Mouse (Mus musculus) midbrain, embryonic 12.5 days (tissue): Measurements from ENCODE around the gene Olfr545. TPM values are rescaled to one million over a fixed set of nuclear protein-coding genes. Genes with fewer than 3 reads are reported as not detected.
A peak's percentile ranks its signal among the peaks of the same experiment; 100 is the strongest.
"Not testable (repeated sequence)": the region's sequence is repeated elsewhere in the genome, so short reads cannot be mapped to it uniquely, and the experiment has no call there.

Source experiments
- ATAC-seq: fragments of 200-750 bp; cut with Nextera tagmentation; 2 replicates; pipeline ENCODE4 v1.8.0; 2017; ENCODE audit warnings: low read depth, moderate TSS enrichment, moderate library complexity; ENCODE audit not compliant: low FRiP score
- H3K27ac ChIP-seq: fragments of 300-500 bp; sonication (generic); replicated peaks from 2 replicates; pipeline ENCODE4 v1.5.1; 2016; ENCODE audit warnings: mild to moderate bottlenecking
- H3K27me3 ChIP-seq: fragments of 300-500 bp; sonication (generic); 2 replicates; pipeline ENCODE4 v1.6.1; 2016; ENCODE audit warnings: mild to moderate bottlenecking
- H3K36me3 ChIP-seq: fragments of 300-500 bp; sonication (generic); 2 replicates; pipeline ENCODE4 v1.6.1; 2016
- H3K4me1 ChIP-seq: fragments of 300-500 bp; sonication (generic); 2 replicates; pipeline ENCODE4 v1.6.1; 2016
- H3K4me2 ChIP-seq: fragments of 300-500 bp; sonication (generic); replicated peaks from 2 replicates; pipeline ENCODE4 v1.6.1; 2016; ENCODE audit warnings: mild to moderate bottlenecking, moderate library complexity
- H3K4me3 ChIP-seq: fragments of 300-500 bp; sonication (generic); 2 replicates; pipeline ENCODE4 v1.5.1; 2016; ENCODE audit warnings: mild to moderate bottlenecking
- H3K9ac ChIP-seq: fragments of 300-500 bp; sonication (generic); replicated peaks from 2 replicates; pipeline ENCODE4 v1.6.1; 2016; ENCODE audit warnings: mild to moderate bottlenecking, moderate library complexity
- H3K9me3 ChIP-seq: fragments of 300-500 bp; sonication (generic); 2 replicates; pipeline ENCODE4 v1.6.1; 2016; ENCODE audit warnings: mild to moderate bottlenecking
- WGBS: fragments of 180-500 bp; shearing (Covaris S2); methylation state at CpG from one replicate; pipeline ENCODE4 v1.1.7; 2016; 5-methylcytosine and 5-hydroxymethylcytosine counted together
- polyA plus RNA-seq: library from polyadenylated mRNA; unstranded; fragments of >200 nt; fragmentation: Nextera tagmentation; extraction: Ambion mirVana; gene quantifications from 2 replicates; pipeline ENCODE4 v1.2.1, GENCODE M21; 2016

Olfr545 gene
- polyA plus RNA-seq, 1 experiment from 2014 or later: 0.11 TPM

- Histone ChIP-seq H3K27ac (no peak overlapping the region), H3K4me2 (no peak overlapping the region), H3K4me1 (no peaks in the 10 kb centered on the region), H3K27me3 (peaks cover 14% of the 10 kb centered on the region), H3K36me3 (no peaks in the 10 kb centered on the region), H3K9me3 (no peaks in the 10 kb centered on the region), H3K9ac (no peak overlapping the region), H3K4me3 (no peak overlapping the region)
- 89% methylated on average over 9 of the region's 9 CpGs for WGBS
- ATAC-seq: no peak
These were observed 8.7 kb upstream of the Olfr545 start for GRCm38 (mm10) chr7:102508066-102508465.

GRCm38 (mm10) chr7:102506848-102507247, 7.5 kb upstream of the Olfr545 start:
- peaks cover 8% of the 10 kb centered on the region for H3K27me3 ChIP-seq
- H3K9me3 ChIP-seq: no peaks in the 10 kb centered on the region
- H3K9ac ChIP-seq: no peak overlapping the region
- no peak overlapping the region for H3K27ac ChIP-seq
- H3K4me2 ChIP-seq: no peak overlapping the region
- H3K36me3 ChIP-seq: no peaks in the 10 kb centered on the region
- ATAC-seq: peak; percentile 80
- H3K4me1 ChIP-seq: no peaks in the 10 kb centered on the region
- no peak overlapping the region for H3K4me3 ChIP-seq
- WGBS: 51% methylated on average over 3 of the region's 3 CpGs

GRCm38 (mm10) chr7:102501986-102502385, 2.6 kb upstream of the Olfr545 start:
- H3K36me3 ChIP-seq: no peaks in the 10 kb centered on the region
- H3K4me1 ChIP-seq: no peaks in the 10 kb centered on the region
- H3K4me3 ChIP-seq: no peak overlapping the region
- H3K27me3 ChIP-seq: no peaks in the 10 kb centered on the region
- H3K4me2 ChIP-seq: no peak overlapping the region
- ATAC-seq: no peak
- WGBS: 79% methylated on average over 5 of the region's 5 CpGs
- H3K9ac ChIP-seq: no peak overlapping the region
- no peak overlapping the region for H3K27ac ChIP-seq
- H3K9me3 ChIP-seq: no peaks in the 10 kb centered on the region

GRCm38 (mm10) chr7:102494416-102494815, 5.0 kb downstream of the Olfr545 start:
- not testable (repeated sequence) for H3K4me1 ChIP-seq, ATAC-seq, H3K4me2 ChIP-seq, H3K9ac ChIP-seq, H3K27me3 ChIP-seq, H3K36me3 ChIP-seq, H3K27ac ChIP-seq, H3K4me3 ChIP-seq, H3K9me3 ChIP-seq
- 55% methylated on average over 7 of the region's 7 CpGs for WGBS

GRCm38 (mm10) chr7:102488161-102488560, 11.2 kb downstream of the Olfr545 start, which contains the start of gene Olfr544:
Gene Olfr544, minus strand, starts transcription at chr7:102488313.
- H3K4me3 ChIP-seq: no peak within 1 kb of the TSS
- no peaks in the 10 kb centered on the region for H3K9me3 ChIP-seq
- no peak within 1 kb of the TSS for H3K9ac ChIP-seq
- H3K4me1 ChIP-seq: no peaks in the 10 kb centered on the region
- no peak within 1 kb of the TSS for H3K27ac ChIP-seq
- ATAC-seq: no peak
- no peaks in the 10 kb centered on the region for H3K27me3 ChIP-seq
- no peak within 1 kb of the TSS for H3K4me2 ChIP-seq
- no peaks in the 10 kb centered on the region for H3K36me3 ChIP-seq
- 72% methylated on average over 1 of the region's 1 CpGs for WGBS

- Histone ChIP-seq H3K36me3 (no peaks in the 10 kb centered on the region), H3K27me3 (no peaks in the 10 kb centered on the region), H3K4me3 (no peak overlapping the region), H3K9ac (no peak overlapping the region), H3K27ac (no peak overlapping the region), H3K4me1 (no peaks in the 10 kb centered on the region), H3K9me3 (no peaks in the 10 kb centered on the region), H3K4me2 (no peak overlapping the region)
- 72% methylated on average over 1 of the region's 1 CpGs for WGBS
- no peak for ATAC-seq
These were observed 13.3 kb downstream of the Olfr545 start for GRCm38 (mm10) chr7:102486105-102486504.

GRCm38 (mm10) chr7:102484766-102485165, 14.6 kb downstream of the Olfr545 start:
- not testable (repeated sequence) for H3K9me3 ChIP-seq, ATAC-seq
- WGBS: 85% methylated on average over 7 of the region's 8 CpGs

GRCm38 (mm10) chr7:102483665-102484064, 15.7 kb downstream of the Olfr545 start:
- no peaks in the 10 kb centered on the region for H3K27me3 ChIP-seq
- no peaks in the 10 kb centered on the region for H3K36me3 ChIP-seq
- no peaks in the 10 kb centered on the region for H3K4me1 ChIP-seq
- no peaks in the 10 kb centered on the region for H3K9me3 ChIP-seq
- no peak overlapping the region for H3K4me2 ChIP-seq
- H3K9ac ChIP-seq: no peak overlapping the region
- H3K4me3 ChIP-seq: no peak overlapping the region
- no peak for ATAC-seq
- 95% methylated on average over 2 of the region's 2 CpGs for WGBS
- no peak overlapping the region for H3K27ac ChIP-seq

More at GRCm38 (mm10) chr7:102484766-102485165, 14.6 kb downstream of the Olfr545 start:
- not testable (repeated sequence) for H3K36me3 ChIP-seq, H3K27me3 ChIP-seq, H3K4me2 ChIP-seq, H3K9ac ChIP-seq, H3K4me3 ChIP-seq, H3K4me1 ChIP-seq, H3K27ac ChIP-seq

- WGBS: 89% methylated on average over 4 of the region's 4 CpGs
- Histone ChIP-seq H3K4me3 (no peak within 1 kb of the TSS), H3K4me2 (no peak within 1 kb of the TSS), H3K4me1 (no peaks in the 10 kb centered on the region), H3K36me3 (0 out of 2 replicates have a peak, but pooled peaks cover 4% of the 10 kb centered on the region), H3K9me3 (no peaks in the 10 kb centered on the region), H3K27ac (no peak within 1 kb of the TSS), H3K9ac (no peak within 1 kb of the TSS), H3K27me3 (no peaks in the 10 kb centered on the region)
- ATAC-seq: no peak
These were observed 17.8 kb downstream of the Olfr545 start, which contains the start of gene Olfr543 for GRCm38 (mm10) chr7:102481579-102481978. Gene Olfr543, minus strand, starts transcription at chr7:102481679.

- Histone ChIP-seq H3K4me1 (no peaks in the 10 kb centered on the region), H3K36me3 (0 out of 2 replicates have a peak, but pooled peaks cover 4% of the 10 kb centered on the region), H3K9ac (no peak overlapping the region), H3K4me3 (no peak overlapping the region), H3K27ac (no peak overlapping the region), H3K9me3 (no peaks in the 10 kb centered on the region), H3K27me3 (no peaks in the 10 kb centered on the region), H3K4me2 (no peak overlapping the region)
- ATAC-seq: no peak
- 84% methylated on average over 4 of the region's 4 CpGs for WGBS
These were observed 18.6 kb downstream of the Olfr545 start for GRCm38 (mm10) chr7:102480821-102481220.

GRCm38 (mm10) chr7:102479368-102480078, 19.9 kb downstream of the Olfr545 start:
- Histone ChIP-seq H3K9ac (no peak overlapping the region), H3K4me3 (no peak overlapping the region), H3K27ac (no peak overlapping the region), H3K9me3 (no peaks in the 10 kb centered on the region), H3K36me3 (0 out of 2 replicates have a peak, but pooled peaks cover 4% of the 10 kb centered on the region), H3K27me3 (no peaks in the 10 kb centered on the region), H3K4me1 (no peaks in the 10 kb centered on the region), H3K4me2 (no peak overlapping the region)
- ATAC-seq: no peak
- WGBS: 81% methylated on average over 5 of the region's 5 CpGs

GRCm38 (mm10) chr7:102478926-102479325, 20.4 kb downstream of the Olfr545 start:
- no peak for ATAC-seq
- H3K27me3 ChIP-seq: no peaks in the 10 kb centered on the region
- no peak overlapping the region for H3K4me3 ChIP-seq
- 87% methylated on average over 3 of the region's 3 CpGs for WGBS
- no peak overlapping the region for H3K9ac ChIP-seq
- no peaks in the 10 kb centered on the region for H3K4me1 ChIP-seq
- H3K27ac ChIP-seq: no peak overlapping the region
- no peak overlapping the region for H3K4me2 ChIP-seq
- no peaks in the 10 kb centered on the region for H3K9me3 ChIP-seq
- H3K36me3 ChIP-seq: 0 out of 2 replicates have a peak, but pooled peaks cover 4% of the 10 kb centered on the region
